Mouse (Mus musculus) left cerebral cortex, postnatal 10 days (tissue): Measurements from ENCODE around the gene Ncln. TPM values are rescaled to one million over a fixed set of nuclear protein-coding genes. Genes with fewer than 3 reads are reported as not detected.
"Not testable (repeated sequence)": the region's sequence is repeated elsewhere in the genome, so short reads cannot be mapped to it uniquely, and the experiment has no call there.

ENCODE experiments used
- DNase-seq, 2 experiments: peaks; one replicate each; pipeline ENCODE4 v3.0.0; 2021 to 2022; ENCODE audit warnings: low spot score in 2 of 2, mixed read lengths in 1 of 2; ENCODE audit errors: extremely low spot score in 1 of 2
- intact Hi-C: fragments of 180-260 bp; cut with DNase I; formaldehyde crosslinking; loops from one replicate; pipeline ENCODE4 v1.15.1; 2025
- microRNA-seq: library from miRNA; unstranded; fragments of <30 nt; microRNA quantifications from one replicate; pipeline ENCODE4 v1.2.0, GENCODE M21; 2022
- total RNA-seq, 2 experiments: library from RNA; stranded (reverse); gene quantifications; 2 replicates each; pipeline ENCODE4 v1.2.3; 2021

Gene Ncln
- total RNA-seq, 2 experiments from 2014 or later = 94.8 to 102 TPM

DNA sequence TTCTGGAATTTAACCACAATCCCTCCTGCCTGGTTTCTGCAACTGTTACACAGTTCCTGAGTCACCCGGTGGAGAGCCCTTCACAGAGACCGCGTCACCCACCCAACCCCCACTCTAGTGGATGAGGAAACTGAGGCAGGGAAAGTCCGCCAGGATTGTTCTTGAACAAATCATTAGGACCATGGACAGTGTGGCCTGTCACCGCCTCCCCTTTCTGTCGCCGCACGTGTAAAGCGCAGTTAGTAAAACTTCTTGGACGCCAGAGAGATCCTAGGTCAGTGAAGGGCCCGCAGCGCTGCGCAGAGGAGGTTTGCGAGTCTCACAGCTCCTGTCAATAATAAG is 43.3 kb downstream of the Ncln start:
- intact Hi-C loops = loop anchor here (10.0 kb wide), 1 partner anchor 248 kb away; the partner anchor contains the start of gene Nmrk2
- no peak for DNase-seq

DNA sequence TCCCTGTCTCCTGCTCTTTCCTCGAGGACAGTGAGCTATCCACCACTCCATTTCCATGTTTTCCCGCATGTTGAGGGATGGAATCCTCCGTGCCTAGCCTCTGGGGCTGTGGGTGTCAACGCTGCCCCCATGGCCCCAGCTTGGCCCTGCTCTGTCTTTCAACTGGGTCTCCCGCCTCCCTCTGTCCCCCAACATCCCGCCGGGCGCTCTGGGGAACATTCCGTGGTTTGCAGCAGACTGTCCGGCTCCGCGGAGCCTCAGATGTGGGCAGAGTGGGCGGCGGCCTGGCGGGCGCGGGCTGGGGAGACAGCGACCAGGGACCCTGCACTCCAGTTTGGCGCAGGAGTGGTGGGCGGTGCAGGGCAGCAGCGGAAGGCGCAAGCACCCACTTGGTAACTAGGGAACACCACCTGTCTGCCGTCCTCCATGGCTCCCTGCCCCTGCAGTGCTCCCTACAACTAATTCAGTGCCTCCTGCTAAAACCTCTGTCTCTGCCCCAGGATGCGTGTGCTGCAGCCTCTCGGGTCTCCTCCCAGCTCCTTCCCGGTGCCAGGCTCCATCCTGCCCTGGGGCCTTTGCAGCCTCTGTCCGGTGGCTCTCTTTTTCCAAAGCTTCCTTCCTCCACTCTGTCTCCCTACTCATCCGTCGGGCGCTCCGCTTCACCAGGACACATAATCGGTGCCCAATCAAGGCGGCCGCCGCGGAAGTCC is 43.8 kb downstream of the Ncln start:
- DNase-seq = peak in 1 of 2 experiments; percentile 36
- intact Hi-C loops = loop anchor here (10.0 kb wide), 1 partner anchor 248 kb away; the partner anchor contains the start of gene Nmrk2

DNA sequence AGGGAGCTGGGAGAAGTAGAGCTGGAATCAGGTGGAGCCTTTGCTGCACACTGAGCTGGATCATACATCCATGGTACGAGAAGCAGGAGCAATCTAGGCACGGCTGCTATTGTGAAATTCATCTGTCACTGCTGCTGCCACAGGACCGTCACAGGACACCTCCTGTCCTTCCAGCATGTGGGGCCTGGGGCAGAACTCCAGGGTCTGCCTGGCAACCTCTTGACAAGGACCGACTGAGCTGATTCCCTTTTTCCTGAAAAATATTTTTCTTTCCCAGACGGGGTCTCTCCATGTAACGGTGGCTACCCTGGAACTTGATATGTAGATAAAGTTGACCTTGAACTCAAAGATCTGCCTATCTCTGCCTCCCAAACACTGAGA is 44.8 kb downstream of the Ncln start:
- intact Hi-C loops = loop anchor here (2.0 to 10.0 kb wide), 2 partner anchors 57 to 247 kb away; partner anchors contain the start of gene Nmrk2
- DNase-seq = no peak

DNA sequence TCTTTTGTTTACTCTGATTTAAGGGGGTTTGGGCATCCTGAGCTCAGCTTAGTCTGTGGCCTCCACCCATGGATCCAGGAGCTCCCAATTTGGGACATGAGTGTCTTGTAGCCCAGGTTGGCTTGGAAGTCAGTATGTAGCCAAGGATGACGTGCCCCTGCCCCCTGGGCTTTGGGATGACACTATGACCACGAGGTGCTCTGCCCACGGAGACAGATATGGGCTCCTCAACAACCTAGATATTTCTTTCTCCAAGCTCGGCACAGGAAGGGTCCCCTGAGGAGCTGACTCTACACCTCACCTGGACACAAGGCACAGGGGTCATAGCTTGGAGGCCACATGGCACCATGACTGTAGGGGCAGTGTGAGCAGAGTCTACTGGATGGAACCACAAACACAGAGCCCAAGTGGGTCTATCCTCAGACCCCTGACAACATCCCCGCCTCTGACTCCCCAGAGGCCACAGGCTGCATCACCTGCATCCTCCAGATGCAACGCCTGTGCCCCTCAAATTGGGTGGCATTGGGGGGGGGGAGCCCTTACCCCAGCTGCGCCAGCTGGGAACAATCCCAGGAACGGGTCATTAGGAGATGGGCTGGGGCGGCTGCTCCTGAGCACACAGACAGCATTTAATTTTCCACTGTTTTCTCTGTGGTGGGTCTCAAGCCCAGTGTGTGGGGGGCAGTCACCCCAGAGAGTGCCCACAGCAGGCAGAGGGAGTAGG is 45.4 kb downstream of the Ncln start:
- DNase-seq = peak in 1 of 2 experiments; percentile 20
- intact Hi-C loops = loop anchor here (2.0 to 10.0 kb wide), 2 partner anchors 56 to 246 kb away; partner anchors contain the start of gene Nmrk2

DNA sequence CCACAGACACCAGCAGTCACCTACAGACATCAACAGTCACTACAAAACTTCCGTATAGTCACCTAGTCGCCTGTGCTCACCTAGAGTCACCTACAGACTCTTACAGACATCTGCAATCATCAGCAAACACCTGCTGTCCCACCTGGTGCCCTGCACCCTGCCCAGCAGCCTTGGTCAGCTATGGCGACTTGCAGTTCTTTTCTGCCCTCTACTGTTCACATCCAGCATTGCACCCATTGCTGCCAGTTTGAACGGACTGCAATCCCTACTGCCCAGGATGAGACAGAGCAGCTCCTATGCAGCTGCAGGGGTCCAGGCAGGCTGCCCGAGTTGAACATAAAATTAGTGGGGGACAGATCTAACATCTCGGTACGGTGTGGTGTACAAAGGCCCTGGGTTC is 46.1 kb downstream of the Ncln start:
- intact Hi-C loops = loop anchor here (2.0 to 10.0 kb wide), 2 partner anchors 55 to 245 kb away; partner anchors contain the start of gene Nmrk2
- DNase-seq = peak in 1 of 2 experiments; percentile 85

DNA sequence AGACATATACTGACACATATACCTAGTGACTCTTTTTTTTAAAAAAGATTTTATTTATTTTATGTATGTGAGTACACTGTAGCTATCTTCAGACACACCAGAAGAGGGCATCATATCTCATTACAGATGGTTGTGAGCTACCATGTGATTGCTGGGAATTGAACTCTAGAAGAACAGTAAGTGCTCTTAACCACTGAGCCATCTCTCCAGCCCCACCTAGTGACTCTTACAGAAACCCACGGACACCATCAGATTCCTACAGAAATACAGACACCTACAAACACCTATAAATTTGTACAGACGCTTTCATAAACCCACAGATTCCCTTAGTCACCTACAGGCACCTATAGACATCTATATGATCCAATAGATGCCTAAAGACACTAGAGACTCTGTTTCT is 50.7 kb downstream of the Ncln start:
- intact Hi-C loops, DNase-seq: not testable (repeated sequence)

DNA sequence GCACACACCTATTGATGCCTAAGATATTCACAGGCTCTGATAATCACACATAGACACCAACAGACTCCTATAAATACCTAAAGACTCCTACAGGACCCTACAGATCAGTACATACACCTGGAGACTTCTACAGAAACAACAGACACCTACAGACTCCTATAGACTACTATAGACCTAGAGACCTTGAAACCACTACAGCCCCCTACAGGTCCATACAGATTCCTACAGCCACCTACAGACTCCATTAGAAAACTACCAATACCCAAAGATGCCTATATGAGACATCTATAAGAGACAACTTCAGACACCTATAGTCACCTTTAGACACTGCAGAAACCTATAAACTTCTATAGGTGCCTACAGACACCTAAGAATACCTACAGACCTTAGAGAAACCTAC is 55.2 kb downstream of the Ncln start:
- DNase-seq = no peak
- intact Hi-C loops = no loop called here

Small RNAs within 50 kb of the gene (microRNA-seq; reads per million reads assigned to microRNA genes)
- gene Gm25595 = not detected

Other genes with a start within 250 kb of the Ncln start
- gene Matk, start 243.5 kb downstream of the Ncln start, total RNA-seq = 100 to 1,000 TPM; 223 to 225 TPM
- gene Mrpl54, start 229.5 kb downstream of the Ncln start, total RNA-seq = 10 to 100 TPM; 47.8 to 52.7 TPM
- gene Apba3, start 229.4 kb downstream of the Ncln start, total RNA-seq = 10 to 100 TPM; 23.7 to 32.6 TPM
- under 1 TPM; 0.39 to 0.49 TPM for gene Tjp3, start 204.8 kb downstream of the Ncln start, total RNA-seq
- 100 to 1,000 TPM; 336 to 340 TPM for gene Pip5k1c, start 203.4 kb downstream of the Ncln start, total RNA-seq
- 10 to 100 TPM; 26.4 to 26.7 TPM for gene Cactin, start 175.3 kb downstream of the Ncln start, total RNA-seq
- gene Tbxa2r, start 167.7 kb downstream of the Ncln start, total RNA-seq = 1 to 10 TPM; 1.1 to 2.1 TPM
- gene Gipc3, start 153.1 kb downstream of the Ncln start, total RNA-seq = under 1 TPM; 0.39 to 0.49 TPM
- 10 to 100 TPM; 18.3 to 20.3 TPM for gene Hmg20b, start 145.9 kb downstream of the Ncln start, total RNA-seq
- gene Mfsd12, start 138.9 kb downstream of the Ncln start, total RNA-seq = 10 to 100 TPM; 32.8 to 35.9 TPM
- 1 to 10 TPM; 1.2 to 1.7 TPM for gene 4930404N11Rik, start 130.6 kb downstream of the Ncln start, total RNA-seq
- 10 to 100 TPM; 85.7 to 94.7 TPM for gene Fzr1, start 117.9 kb downstream of the Ncln start, total RNA-seq
- 10 to 100 TPM; 79.3 to 83.5 TPM for gene Dohh, start 112.0 kb downstream of the Ncln start, total RNA-seq
- 1 to 10 TPM; 3.4 to 5.0 TPM for gene Gm48551, start 111.9 kb downstream of the Ncln start, total RNA-seq
- gene Gm48552, start 107.4 kb downstream of the Ncln start, total RNA-seq = 1 to 10 TPM; 2.5 to 3.5 TPM
- 1 to 10 TPM; 2.0 to 2.2 TPM for gene Smim24, start 103.3 kb downstream of the Ncln start, total RNA-seq
- gene Nfic, start 40.8 kb downstream of the Ncln start, total RNA-seq = 10 to 100 TPM; 40.7 to 44.6 TPM
- gene Celf5, start 13.7 kb downstream of the Ncln start, total RNA-seq = 100 to 1,000 TPM; 287 to 297 TPM
- under 1 TPM; 0.18 to 0.28 TPM for gene S1pr4, start 3.7 kb upstream of the Ncln start, total RNA-seq
- 1 to 10 TPM; 2.3 to 2.9 TPM for gene Gna15, start 27.8 kb upstream of the Ncln start, total RNA-seq
- gene Gna11, start 48.8 kb upstream of the Ncln start, total RNA-seq = 100 to 1,000 TPM; 111 to 118 TPM
- gene Aes, start 63.1 kb upstream of the Ncln start, total RNA-seq = 100 to 1,000 TPM; 542 to 558 TPM
- 10 to 100 TPM; 20.9 to 22.4 TPM for gene Tle2, start 78.2 kb upstream of the Ncln start, total RNA-seq
- gene Tle6, start 104.7 kb upstream of the Ncln start, total RNA-seq = 1 to 10 TPM in 1 of 2 experiments, under 1 TPM in 1; 0.93 to 3.0 TPM
- 1 to 10 TPM; 1.9 to 2.2 TPM for gene BC025920, start 109.9 kb upstream of the Ncln start, total RNA-seq
- gene Sirt6, start 131.4 kb upstream of the Ncln start, total RNA-seq = 10 to 100 TPM; 28.0 to 29.3 TPM
- gene Ankrd24, start 132.1 kb upstream of the Ncln start, total RNA-seq = 10 to 100 TPM; 34.1 to 35.1 TPM
- gene Gm10778, start 152.7 kb upstream of the Ncln start, total RNA-seq = 1 to 10 TPM; 5.0 to 5.7 TPM
- 10 to 100 TPM in 1 of 2 experiments, 1 to 10 TPM in 1; 9.7 to 10.6 TPM for gene Zfp433, start 208.4 kb upstream of the Ncln start, total RNA-seq